Mouse (Mus musculus) neural tube, embryonic 10.5 days (tissue): Measurements from ENCODE around the gene Slc9a3.

Experiments
- DNase-seq: peaks from one replicate; pipeline ENCODE4 v3.0.0-alpha.2; 2017; ENCODE audit warnings: low spot score; ENCODE audit errors: extremely low spot score

The Slc9a3 gene

DNA sequence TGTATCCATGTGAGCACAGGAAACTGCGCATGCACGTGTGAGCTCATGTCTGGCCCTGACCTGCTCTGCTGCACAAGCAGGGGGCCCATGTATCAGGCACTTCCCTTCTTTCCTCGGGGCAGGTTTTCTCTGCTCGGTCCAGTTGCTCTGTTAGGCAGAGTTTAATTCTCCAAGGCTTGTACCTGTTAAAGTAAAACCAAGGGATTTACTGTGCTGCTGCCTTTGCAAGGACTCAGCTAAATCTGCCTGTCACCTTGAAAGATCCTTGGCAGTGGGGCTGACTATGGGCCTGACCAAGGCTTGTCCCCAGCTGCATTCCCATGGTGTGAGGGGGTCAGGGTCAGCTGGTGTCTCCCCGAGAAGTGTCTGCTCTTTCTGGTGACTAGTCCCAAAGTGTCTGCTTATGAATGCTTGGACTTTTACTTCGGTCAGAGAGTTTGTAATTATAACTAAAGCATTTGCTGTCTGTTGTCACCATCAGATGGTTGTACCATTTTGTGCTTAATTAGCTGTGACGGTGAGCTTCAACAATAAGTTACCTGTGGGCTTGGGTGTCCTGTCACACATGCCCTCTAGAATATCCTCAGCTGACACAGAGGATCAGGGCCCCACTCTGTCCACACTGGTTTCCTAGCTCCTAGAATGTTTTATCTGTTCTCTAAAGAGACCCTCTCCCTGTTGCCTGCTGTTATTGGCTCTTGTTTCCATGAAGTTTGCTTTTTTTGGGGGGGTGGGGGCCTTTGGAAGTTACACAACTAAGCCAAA, 23.0 kb downstream of the Slc9a3 start:
- no peak for DNase-seq

DNA sequence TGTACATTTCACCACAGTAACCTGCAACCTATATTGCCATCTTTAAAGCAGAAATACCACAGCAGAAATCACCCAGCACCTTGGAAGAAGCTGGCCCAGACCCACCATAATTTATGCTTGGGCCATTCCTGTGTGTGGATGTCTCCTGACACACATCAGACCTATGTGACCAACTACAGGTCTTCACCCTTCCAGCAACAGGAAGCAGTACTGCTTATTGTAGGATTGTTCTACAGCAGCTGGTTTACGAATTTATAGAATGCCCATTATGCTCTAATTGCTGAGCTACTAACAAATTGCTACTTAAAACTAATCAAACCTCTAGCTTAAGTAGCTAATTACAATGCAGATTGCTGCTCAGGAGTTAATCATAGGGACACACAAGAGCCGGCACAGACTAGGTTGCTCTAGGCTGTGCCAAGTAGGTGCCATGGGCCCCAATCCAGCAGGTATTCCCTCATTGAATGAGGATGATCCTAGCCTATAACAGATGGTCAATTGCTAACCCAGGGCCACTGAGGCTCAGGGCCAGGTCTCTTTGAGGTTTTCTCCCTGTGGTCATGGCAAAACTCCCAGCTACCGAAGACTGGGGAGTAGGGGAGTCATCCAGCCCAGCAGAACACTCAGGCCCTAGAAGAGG, 24.8 kb downstream of the Slc9a3 start:
- DNase-seq: no peak

DNA sequence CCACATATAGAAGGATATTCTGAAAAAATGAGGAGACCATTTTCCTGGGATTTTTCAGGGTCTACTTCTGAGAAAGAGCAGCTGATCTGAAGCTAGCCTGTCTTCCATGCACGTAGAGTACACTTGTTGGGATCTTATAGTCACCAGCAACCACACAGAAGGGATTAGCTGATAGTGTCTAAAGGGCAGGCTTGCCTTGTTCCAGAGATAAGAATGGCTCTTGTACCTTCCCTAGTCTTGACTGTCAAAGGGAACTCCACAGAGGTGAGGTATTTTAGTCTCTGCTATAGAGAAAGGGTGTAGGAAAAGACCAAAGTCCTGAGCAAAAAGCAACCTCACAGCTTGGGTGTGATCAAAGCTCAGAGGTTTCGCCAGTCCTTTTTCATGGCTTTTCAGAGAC, 26.1 kb downstream of the Slc9a3 start:
- no peak for DNase-seq

DNA sequence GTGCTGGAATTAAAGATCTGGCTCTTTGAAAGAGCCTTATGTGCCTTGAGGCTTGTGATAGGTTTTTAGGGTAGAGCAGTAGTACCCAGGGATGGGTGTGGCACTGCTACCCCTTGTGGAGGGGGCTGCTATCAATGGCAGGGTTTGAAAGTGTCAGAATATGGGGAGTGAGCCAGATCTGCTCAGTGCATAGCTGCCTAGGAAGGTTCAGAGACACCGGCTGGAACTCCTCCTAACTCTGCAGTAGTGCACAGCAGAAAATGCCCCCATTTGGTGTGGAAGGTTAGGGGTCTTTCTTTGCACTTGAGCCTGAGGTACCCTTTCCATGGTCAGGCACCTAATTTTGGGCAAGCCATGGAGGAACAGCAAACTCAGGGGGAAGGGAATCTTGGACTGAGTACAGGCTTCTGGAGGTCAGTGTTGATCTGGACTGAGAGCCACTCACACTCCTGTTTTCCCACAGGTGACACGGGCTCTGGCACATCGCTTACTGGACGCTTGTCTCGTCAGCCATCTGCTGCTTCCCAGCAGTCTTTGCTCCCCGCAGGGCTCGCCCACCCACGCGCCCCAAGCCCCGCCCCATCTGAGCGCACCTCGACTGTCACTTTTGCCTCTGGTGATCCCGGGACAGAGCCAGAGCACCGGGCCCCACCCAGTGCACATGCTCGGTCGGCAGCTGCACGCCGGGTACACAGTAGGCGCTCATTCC, 45.2 kb downstream of the Slc9a3 start:
- DNase-seq: peak; percentile 57

DNA sequence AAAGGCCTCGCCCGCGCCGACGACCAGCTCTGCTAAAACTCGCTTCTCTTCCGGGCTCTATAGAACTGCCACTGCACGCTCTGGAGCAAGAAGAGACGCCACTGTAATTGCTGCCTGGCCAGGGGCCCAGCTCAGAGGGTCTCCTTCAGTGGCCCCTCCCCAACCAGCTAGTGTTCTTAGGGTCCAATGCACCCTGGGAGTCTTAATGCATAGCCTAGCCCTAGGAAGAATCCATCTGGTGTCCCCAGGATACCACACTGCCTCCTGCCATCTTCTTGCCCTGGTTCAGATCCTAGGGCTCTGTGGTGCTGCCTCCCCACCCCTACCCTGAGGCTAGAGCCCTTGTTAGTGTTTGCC, 45.8 kb downstream of the Slc9a3 start:
- DNase-seq: peak; percentile 18

DNA sequence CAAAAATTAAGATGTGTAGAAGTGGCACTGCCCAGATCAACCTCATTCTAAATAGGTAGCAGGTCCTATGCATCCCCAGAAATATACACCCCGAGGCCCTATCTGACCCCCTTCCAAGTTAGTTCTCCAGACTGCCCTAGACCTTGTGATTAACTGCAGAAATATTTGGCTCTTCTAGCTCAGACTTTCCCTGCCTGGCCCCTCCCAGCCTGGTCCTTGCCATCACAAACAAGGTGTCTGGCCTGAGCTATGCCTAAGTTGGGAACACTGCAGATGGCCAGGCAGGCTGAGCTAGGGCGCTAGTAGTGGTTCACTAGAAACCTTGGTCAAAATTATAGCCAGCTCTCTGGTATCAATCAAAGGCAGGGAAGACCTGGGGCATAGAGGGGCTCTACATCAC, 46.2 kb downstream of the Slc9a3 start:
- no peak for DNase-seq

DNA sequence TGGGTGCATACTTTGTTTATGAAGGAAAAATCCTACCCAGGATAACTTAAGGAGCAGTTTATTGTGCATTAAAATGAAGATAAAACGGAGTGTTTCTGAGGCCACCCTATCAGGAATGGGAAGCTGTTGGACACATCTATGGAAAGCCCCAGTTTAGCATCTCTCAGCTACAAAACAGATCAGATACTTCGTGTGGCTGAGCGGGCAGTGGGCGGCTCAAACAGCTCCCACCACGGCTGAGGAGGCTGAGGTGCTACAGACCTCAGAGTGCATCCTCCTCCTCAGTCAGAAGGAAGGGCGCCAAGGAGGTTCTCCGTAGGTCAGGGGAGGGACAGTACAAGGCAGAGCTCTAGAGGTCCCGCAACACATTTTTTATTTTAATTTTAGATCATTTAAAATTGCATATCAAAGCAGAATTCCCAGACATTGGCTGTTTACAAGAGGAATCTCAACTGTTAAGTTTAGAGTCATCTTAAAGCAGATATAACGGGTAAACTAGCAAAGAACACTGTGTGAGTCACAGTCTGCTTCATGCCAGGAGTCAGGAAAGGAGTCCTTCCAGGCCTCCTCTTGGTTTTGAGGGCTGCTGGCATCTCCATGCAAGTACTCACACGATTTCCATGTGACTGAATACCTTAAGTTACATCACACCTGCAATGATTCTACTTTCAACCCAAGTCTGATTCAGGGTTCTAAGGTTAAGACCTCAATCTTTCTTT, 48.3 kb downstream of the Slc9a3 start:
- DNase-seq: no peak

DNA sequence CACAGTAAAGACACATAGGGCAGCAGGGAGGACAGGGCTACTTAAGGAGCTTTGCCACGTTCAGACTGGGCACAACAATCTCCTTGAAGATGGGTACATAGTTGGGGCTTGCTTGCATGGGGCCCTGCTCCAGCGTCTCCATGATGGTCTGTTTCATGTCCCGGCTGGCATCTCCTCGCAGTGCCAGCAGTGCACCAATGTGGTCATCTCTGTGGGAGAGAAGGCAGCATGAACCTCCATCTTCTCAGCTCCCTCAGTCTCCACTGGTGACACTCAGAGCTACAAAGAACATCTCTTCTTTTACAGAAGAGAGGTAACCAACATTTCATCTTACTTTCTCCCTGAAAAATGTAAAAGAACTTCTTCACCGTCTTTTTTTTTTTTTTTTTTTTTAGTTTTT, 50.8 kb downstream of the Slc9a3 start:
- no peak for DNase-seq

DNA sequence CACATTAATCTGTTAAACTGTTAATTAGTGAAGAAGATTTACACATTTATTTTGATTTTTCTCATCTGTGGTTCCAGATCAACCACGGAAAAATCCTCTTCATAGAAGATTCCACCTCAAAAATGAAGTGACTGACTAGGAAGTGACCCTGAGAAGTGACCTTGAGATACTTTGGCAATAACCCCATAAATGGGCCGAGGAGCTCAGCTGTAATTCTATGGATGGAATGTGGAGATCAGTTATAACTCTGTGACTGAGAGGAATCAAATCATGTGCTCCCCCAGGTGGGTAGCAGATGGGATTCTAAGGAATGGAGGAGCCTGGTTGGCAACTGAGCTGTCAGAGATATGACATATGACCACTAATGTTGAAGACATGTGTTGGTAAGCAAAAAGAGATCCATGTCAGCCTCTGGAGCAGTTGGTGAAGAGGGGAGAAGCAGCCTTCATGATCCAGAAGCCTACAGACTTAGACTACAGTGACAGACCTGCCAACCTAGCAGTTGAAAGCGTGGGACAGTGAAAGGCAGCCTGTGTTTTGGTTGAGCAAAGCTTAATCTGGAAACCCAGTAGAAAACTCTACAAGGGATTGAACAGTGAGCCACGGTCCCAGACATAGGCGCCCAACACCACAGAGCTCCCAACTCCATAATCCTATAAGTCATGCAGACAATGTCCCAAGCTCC, 61.9 kb downstream of the Slc9a3 start:
- DNase-seq: no peak

DNA sequence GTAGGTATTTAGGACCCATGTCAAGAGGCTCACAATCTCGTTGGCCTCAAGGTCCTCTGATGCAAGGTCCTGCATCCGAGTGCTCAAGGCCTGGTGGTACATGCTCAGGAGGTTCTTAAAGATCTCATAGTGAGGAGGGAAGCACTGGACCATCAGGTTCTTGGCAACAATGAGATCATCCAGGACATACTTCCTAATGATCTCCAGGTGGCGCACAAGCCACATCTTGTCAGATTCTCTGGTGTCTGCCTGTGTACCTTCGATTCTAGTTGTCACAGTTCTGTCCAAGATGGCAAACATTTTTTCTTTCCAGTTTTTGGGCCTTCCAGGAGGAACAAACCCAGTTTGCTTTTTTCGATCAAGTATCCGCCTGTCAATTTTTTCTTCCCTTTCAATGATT, 71.4 kb downstream of the Slc9a3 start:
- no peak for DNase-seq

DNA sequence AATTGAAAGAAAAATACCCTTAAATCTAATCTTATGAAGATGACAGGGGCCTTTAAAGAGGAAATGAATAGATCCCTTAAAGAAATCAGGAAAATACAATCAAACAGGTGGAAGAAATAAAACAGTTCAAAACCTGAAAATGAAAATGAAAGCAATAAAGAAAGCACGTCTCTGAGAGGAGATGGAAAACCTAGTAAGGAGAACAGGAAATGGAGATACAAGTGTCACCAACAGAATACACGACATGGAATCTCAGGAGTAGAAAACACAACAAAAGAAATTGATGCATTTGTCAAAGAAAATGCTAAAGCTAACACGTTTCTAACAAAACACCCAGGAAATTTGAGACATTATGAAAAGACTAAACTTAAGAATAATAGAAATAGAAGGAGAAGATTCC, 75.2 kb downstream of the Slc9a3 start:
- no peak for DNase-seq

DNA sequence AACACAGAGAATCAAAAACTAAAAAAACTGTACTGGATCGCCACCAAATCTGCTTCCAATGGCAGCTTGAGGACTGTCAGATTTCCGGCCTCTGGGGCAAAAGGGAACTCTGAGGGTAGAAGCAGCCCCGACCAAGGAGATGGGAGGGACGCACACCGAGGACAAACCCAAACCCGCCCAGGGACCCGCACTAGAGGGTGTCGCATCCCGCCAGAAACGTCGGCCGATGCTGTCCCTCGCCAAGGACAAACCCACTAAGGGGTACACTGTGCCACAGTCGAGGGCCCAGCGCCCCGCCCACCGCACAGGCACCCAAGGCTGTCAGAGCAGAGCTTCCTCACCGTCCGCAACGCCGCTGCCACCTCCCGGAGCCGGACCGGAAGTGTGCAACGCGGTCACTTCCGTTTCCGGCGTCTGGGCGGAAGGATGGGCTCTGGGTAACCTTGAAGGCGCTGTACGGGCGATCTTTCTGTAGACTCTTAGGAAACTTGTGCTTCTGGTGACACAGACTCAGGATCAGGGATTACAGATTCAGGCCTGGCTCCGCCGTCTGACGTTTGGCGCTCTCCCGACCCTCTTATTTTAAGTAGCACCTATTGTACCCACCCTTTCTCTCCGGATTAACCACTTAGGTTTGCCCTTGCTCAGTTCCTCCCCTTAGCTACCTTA, 87.2 kb downstream of the Slc9a3 start, which contains the start of gene Exoc3:
TSS of gene Exoc3 (minus strand) at position 416 of the 669 bp plus-strand sequence.
- peak; percentile 94 for DNase-seq

DNA sequence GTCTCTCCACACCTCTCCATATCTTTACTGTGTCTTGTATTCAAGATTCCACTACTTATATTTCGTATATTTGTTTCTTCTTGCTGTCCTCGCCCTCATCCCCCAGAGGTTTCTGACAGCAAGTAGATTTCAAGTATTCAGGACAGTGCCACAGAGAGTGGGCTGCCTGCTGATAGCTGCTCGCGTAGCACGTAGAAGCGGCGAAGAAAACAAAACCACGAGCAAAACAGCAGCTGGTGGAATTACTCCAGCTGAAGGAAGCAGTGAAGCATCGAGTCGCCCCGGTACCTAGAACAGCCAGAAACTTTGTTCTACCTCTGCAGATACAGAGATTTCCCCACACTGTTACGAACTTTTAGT, 87.7 kb downstream of the Slc9a3 start:
- DNase-seq: no peak

DNA sequence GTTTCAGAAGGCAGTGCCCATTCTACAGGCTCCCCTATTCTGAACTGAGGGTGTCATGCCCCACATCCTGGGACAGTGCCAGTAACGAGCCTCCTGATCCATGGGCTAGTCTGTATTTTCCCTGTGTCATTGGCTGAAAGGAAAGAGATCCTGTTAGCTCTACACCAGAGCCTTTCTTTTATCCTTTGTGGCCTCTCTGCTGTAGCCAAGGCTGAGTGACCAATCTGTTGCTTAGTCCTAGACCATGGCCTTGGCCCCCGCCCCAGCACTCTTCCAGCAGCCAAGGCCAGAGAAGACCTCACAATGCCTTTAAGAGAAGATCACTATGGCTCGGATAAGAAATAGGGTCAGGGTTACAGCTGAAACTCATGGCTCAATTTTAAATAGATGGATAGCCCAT, 97.2 kb downstream of the Slc9a3 start:
- no peak for DNase-seq
